Mouse (Mus musculus) C2C12 (cell line): Measurements from ENCODE around the gene Map3k6. TPM values are rescaled to one million over a fixed set of nuclear protein-coding genes. Genes with fewer than 3 reads are reported as not detected.

ENCODE experiments used
- H3K27me3 ChIP-seq: one replicate; pipeline ENCODE4 v1.6.1; 2011; ENCODE audit not compliant: control insufficient read depth, insufficient read depth, insufficient read length
- H3K36me3 ChIP-seq: one replicate; pipeline ENCODE4 v1.6.1; 2011; ENCODE audit not compliant: control insufficient read depth, insufficient read depth
- H3K4me3 ChIP-seq: one replicate; pipeline ENCODE4 v1.5.1; 2011; ENCODE audit warnings: mild to moderate bottlenecking, control low read depth; ENCODE audit not compliant: poor library complexity, insufficient read depth, severe bottlenecking
- H3K79me2 ChIP-seq: one replicate; pipeline ENCODE4 v1.6.1; 2011; ENCODE audit not compliant: control insufficient read depth, insufficient read depth
- H3K79me3 ChIP-seq: one replicate; pipeline ENCODE4 v1.6.1; 2011; ENCODE audit warnings: low read depth, control low read depth
- H3ac ChIP-seq: one replicate; pipeline ENCODE3; 2011; ENCODE audit warnings: low read depth; ENCODE audit not compliant: control insufficient read depth, insufficient read length
- CEBPB ChIP-seq: IDR thresholded peaks from one replicate; pipeline ENCODE4 v1.6.1; 2011; ENCODE audit warnings: low read depth, mild to moderate bottlenecking, control low read depth, moderate library complexity
- CTCF ChIP-seq: IDR thresholded peaks from one replicate; pipeline ENCODE4 v1.5.1; 2011; ENCODE audit not compliant: control insufficient read depth, insufficient read depth, insufficient read length
- FOSL1 ChIP-seq: IDR thresholded peaks from one replicate; pipeline ENCODE4 v1.8.0; 2011; ENCODE audit warnings: mild to moderate bottlenecking, low read length; ENCODE audit not compliant: poor library complexity, insufficient read depth, severe bottlenecking
- MAX ChIP-seq: IDR thresholded peaks from one replicate; pipeline ENCODE4 v1.6.1; 2011; ENCODE audit warnings: mild to moderate bottlenecking, control low read depth
- MYOD1 ChIP-seq: IDR thresholded peaks from one replicate; pipeline ENCODE4 v1.6.1; 2011; ENCODE audit warnings: low read depth; ENCODE audit not compliant: control insufficient read depth, insufficient read length
- MYOG ChIP-seq: IDR thresholded peaks from one replicate; pipeline ENCODE4 v1.6.1; 2011; ENCODE audit not compliant: control insufficient read depth, insufficient read length; ENCODE audit errors: extremely low read depth
- USF1 ChIP-seq: IDR thresholded peaks from one replicate; pipeline ENCODE4 v1.6.1; 2011; ENCODE audit warnings: low read depth, mild to moderate bottlenecking, control low read depth, moderate library complexity
- microRNA-seq: library from miRNA; unstranded; fragments of <30 nt; microRNA quantifications from one replicate; pipeline ENCODE4, GENCODE M21; 2019; ENCODE audit warnings: borderline microRNAs expressed
- polyA plus RNA-seq: library from polyadenylated mRNA; unstranded; fragments of >200 nt; fragmentation: generic; extraction: Trizol; gene quantifications from one replicate; pipeline ENCODE4 v1.2.1, GENCODE M21; 2012; ENCODE audit warnings: missing spikeins

Map3k6 gene
- polyA plus RNA-seq, 1 experiment = 7.3 TPM

DNA sequence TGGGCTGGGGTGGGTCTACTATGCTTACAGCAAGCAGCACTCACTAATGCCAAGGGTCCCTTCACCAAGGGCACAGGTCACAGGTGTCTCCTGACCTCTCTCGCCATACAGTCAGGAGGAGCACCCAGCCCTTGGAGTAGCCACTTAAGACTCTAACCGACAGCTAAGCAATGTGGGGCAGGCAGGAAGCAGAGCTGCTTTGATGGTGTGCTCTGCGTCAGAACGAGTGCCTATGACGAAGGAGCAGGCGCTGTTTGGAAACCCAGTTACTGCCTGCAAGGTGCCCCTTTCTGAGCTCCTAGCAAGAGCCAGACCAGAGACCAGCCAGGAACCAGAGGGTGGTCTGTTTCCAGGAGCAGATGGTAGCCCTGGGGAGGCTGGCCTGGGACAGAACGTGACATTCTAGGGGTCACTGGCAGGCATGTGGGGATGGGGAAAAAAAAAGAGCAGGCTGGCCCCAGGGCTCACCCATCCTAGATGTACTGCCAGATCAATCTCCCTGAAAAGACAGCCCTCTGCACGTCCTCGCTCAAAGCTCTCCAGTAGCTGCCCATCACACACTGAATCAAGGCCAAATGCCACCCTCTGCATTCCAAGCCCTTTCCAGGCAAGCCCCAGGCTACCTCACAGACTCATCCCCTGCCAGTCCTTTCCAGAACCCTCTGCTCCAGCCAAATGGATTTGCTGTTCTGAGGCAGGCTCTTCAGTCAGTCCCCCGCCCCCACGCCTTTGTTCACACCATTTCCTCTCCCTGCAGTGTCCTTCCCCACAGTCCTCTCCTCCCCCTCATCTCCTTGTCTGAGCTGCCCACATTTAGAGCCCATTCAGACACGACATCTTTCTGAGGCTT, 58.1 kb downstream of the Map3k6 start:
- TF ChIP-seq MAX = no peak
- no peak for TF ChIP-seq MYOD1
- no peak for TF ChIP-seq CTCF
- TF ChIP-seq MYOG = no peak
- no peak for TF ChIP-seq FOSL1
- TF ChIP-seq CEBPB = no peak
- no peak for TF ChIP-seq USF1
- no peaks in the 10 kb centered on the region for H3K79me2 ChIP-seq
- no peaks in the 10 kb centered on the region for H3K27me3 ChIP-seq
- no peaks in the 10 kb centered on the region for H3K36me3 ChIP-seq
- H3K79me3 ChIP-seq = no peaks in the 10 kb centered on the region
- no peak overlapping the region for H3K4me3 ChIP-seq
- no peak overlapping the region for H3ac ChIP-seq

DNA sequence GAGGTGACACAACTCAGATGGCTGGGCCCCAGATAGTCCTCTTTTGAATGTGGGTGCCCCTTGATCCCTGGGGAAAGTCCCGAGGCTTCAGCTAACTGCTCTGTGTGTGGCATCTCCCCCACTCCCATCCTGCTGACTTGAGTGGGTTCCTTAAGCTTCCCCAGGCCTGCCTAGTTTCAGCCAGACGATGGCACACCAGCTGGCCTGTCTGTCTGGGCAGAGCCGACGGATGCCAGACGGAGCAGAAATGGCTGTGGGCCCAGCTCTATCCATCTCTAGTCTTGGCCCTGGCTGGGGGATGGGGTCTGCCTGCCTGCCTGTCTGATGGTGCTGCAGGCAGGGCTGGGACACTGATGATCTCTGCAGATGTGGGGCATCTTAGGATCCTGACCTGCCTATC, 59.1 kb downstream of the Map3k6 start:
- no peaks in the 10 kb centered on the region for H3K79me2 ChIP-seq
- H3K36me3 ChIP-seq = no peaks in the 10 kb centered on the region
- H3ac ChIP-seq = no peak overlapping the region
- no peaks in the 10 kb centered on the region for H3K27me3 ChIP-seq
- H3K4me3 ChIP-seq = no peak overlapping the region
- TF ChIP-seq CEBPB (no peak), FOSL1 (no peak), MYOD1 (no peak), USF1 (no peak), MAX (no peak), CTCF (no peak)
- H3K79me3 ChIP-seq = no peaks in the 10 kb centered on the region

GRCm38 (mm10) chr4:133300421-133300820, 59.8 kb downstream of the Map3k6 start:
- H3ac ChIP-seq = no peak overlapping the region
- H3K79me2 ChIP-seq = no peaks in the 10 kb centered on the region
- no peaks in the 10 kb centered on the region for H3K79me3 ChIP-seq
- TF ChIP-seq CEBPB = no peak
- no peak for TF ChIP-seq FOSL1
- no peak for TF ChIP-seq MAX
- no peak for TF ChIP-seq CTCF
- TF ChIP-seq MYOD1 = no peak
- TF ChIP-seq USF1 = no peak
- no peak overlapping the region for H3K4me3 ChIP-seq
- H3K27me3 ChIP-seq = no peaks in the 10 kb centered on the region
- H3K36me3 ChIP-seq = no peaks in the 10 kb centered on the region

- Histone ChIP-seq H3ac (no peak overlapping the region), H3K79me2 (no peaks in the 10 kb centered on the region), H3K4me3 (no peak overlapping the region), H3K27me3 (no peaks in the 10 kb centered on the region), H3K79me3 (no peaks in the 10 kb centered on the region), H3K36me3 (no peaks in the 10 kb centered on the region)
- TF ChIP-seq MYOG (no peak), CTCF (peak; percentile 70)
Observed at GRCm38 (mm10) chr4:133301802-133302201, 61.2 kb downstream of the Map3k6 start.

Small RNA genes within 50 kb of the gene (microRNA-seq; reads per million reads assigned to microRNA genes)
- 0.40 reads per million, percentile 3 among the genes with 10 or more reads in this experiment for gene Mir7017

Other genes with a start within 250 kb of the Map3k6 start
- 27.9 TPM for gene Ahdc1, start 229.6 kb upstream of the Map3k6 start, polyA plus RNA-seq
- gene Wasf2, start 110.3 kb upstream of the Map3k6 start, polyA plus RNA-seq = 52.1 TPM
- 0.23 TPM for gene Cd164l2, start 28.7 kb upstream of the Map3k6 start, polyA plus RNA-seq
- 0.53 TPM for gene Gpr3, start 28.3 kb upstream of the Map3k6 start, polyA plus RNA-seq
- 0.89 TPM for gene Sytl1, start 22.3 kb downstream of the Map3k6 start, polyA plus RNA-seq
- gene Tmem222, start 37.0 kb downstream of the Map3k6 start, polyA plus RNA-seq = 65.3 TPM
- gene Wdtc1, start 112.7 kb downstream of the Map3k6 start, polyA plus RNA-seq = 19.6 TPM
- 19.4 TPM for gene Slc9a1, start 128.9 kb downstream of the Map3k6 start, polyA plus RNA-seq
- 4.4 TPM for gene Tent5b, start 239.3 kb downstream of the Map3k6 start, polyA plus RNA-seq